Mouse (Mus musculus) gastrocnemius, postnatal 4 days (tissue): ENCODE measurements around the gene Srm. TPM values are rescaled to one million over a fixed set of nuclear protein-coding genes. Genes with fewer than 3 reads are reported as not detected.

ENCODE experiments used
- DNase-seq, 2 experiments: peaks; one replicate each; pipeline ENCODE4 v3.0.0; 2021 to 2022; ENCODE audit warnings: low spot score in 2 of 2, mixed read lengths in 2 of 2
- long read RNA-seq, 2 experiments: library from polyadenylated mRNA; stranded (forward); transcript quantifications; one replicate each; pipeline ENCODE4 v2.0.0; 2021
- total RNA-seq, 2 experiments: library from RNA; stranded (reverse); gene quantifications; 2 replicates each; pipeline ENCODE4 v1.2.3; 2021

Gene Srm
- 10 to 100 TPM; 44.0 to 47.6 TPM for total RNA-seq
- long read RNA-seq, experiment 1, transcript Srm-201 (7 exons, 1,338 nt) = major isoform, 79 of 101 reads
- long read RNA-seq, experiment 1, partial matches to known transcripts = 11 of 101 reads
- long read RNA-seq, experiment 1, other reads (novel, unspliced or antisense) = 11 of 101 reads
- long read RNA-seq, experiment 2, transcript Srm-201 (7 exons, 1,338 nt) = major isoform, 65 of 91 reads
- long read RNA-seq, experiment 2, partial matches to known transcripts = 16 of 91 reads
- long read RNA-seq, experiment 2, other reads (novel, unspliced or antisense) = 10 of 91 reads

DNA sequence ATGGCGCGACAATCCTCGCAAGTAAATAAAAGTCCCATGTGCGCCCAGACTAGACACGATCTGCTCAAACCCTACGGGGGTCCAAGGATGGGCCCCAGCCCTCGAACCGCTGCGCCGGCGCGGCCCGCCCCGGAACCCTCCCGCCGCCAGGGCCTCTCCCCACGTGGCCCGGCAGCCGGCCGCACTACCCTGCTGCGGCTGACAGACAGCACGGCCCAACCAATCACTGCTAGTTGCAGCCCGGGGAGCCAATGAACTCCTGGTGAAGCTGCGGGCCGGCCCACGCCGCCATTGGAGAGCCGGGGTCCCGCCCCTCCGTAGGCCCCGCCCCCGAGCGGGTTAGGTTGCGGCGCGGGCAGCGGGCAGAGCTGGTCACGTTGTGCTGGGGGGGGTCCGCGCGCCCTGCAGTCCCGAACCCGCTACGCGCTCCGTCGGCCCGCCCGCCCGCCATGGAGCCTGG is at the start of gene Srm:
TSS of gene Srm (plus strand) at position 333 of the 460 bp plus-strand sequence.
- DNase-seq = peak; percentile 96 to 98

DNA sequence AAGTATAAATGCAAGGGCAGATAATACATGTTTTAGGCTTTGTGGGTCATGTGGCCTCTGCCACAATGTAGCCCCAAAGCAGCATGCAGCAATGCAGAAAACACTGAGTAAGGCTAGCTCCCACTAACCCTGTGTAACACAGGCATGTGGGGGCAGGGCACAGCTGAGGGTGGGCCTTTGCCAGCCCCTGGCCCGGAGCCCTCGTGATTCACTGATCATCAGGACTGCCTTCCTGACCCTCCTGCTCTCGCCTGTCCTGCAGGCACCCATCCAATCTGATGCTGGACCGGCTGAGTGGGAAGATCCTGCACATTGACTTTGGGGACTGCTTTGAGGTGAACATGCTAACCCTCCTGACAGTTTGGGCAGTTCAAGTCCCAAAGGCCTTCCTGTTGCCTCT is 42.2 kb upstream of the Srm start:
- DNase-seq = no peak

GRCm38 (mm10) chr4:148557766-148558165 is 33.5 kb upstream of the Srm start:
- DNase-seq = no peak

- peak; percentile 81 to 90 for DNase-seq
These were observed 32.9 kb upstream of the Srm start, which contains the start of gene Exosc10 for GRCm38 (mm10) chr4:148558297-148559000. Gene Exosc10 (plus strand): TSS chr4:148558429.

DNA sequence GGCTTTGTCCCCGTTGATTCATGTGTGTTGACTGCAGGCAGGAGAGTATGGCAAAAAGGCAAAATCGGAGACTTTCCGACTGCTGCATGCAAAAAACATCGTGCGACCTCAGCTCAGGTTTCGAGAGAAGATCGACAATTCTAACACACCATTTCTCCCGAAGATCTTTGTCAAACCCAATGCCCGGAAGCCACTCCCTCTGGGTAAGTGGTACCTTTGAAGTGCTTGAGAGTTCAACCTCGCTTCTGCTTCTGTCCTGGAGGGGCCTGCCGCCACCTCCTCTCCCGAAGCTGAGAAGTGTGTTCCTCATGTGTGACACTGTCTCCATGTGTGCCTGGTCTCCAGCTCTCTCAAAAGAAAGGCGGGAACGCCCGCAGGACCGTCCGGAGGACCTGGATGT is 28.6 kb upstream of the Srm start:
- no peak for DNase-seq

DNA sequence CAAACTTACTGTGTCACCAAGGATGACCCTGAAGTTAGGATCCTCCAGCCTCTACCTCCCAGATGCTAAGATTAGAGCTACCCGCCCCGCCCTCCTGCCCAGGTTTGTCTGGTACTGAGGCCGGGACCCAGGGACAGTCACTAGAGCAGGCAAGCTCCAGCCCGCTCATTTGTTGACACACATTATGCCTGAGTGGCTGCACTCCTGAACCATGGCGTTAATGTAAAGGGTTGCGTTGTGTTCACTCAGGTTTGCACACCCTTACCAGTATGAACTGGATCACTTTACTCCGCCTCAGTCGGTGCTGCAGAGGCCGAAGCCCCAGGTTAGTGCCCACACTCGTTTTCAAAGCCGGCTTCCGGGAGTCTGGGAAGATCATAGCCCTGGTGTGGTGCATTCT is 27.7 kb upstream of the Srm start:
- no peak for DNase-seq

GRCm38 (mm10) chr4:148570138-148570537 is 21.2 kb upstream of the Srm start:
- DNase-seq = no peak

DNA sequence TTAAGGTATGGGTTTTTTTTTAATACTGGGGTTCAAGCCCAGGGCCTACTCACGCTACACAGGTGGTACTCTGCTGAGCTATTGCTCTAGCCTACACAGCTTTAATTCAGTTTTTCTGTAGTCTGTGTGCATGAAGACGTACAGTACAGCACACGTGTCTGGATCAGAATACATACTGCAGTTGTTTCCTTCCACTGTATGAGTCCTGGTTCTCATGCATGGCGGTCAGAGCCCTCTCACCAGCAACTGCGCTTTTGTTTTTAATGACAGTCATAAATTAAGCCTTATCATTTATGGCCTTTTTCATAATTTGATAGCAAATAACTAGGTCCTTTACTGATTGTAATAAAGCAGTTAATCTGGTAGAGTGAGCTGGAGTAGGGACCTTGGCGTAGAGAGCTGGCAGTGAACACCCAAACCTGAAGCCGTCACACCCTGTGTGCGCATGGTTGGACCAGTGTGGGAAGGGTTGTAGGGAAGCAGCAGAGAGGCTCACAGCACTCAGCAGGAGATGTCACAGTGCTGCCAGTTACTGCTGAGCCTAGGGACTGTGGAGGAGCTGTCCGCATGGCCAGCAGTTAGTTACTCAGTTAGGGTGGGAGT is 20.5 kb upstream of the Srm start:
- no peak for DNase-seq

- no peak for DNase-seq
These were observed 18.1 kb upstream of the Srm start for GRCm38 (mm10) chr4:148573222-148573621.

GRCm38 (mm10) chr4:148580765-148581164 is 10.5 kb upstream of the Srm start:
- DNase-seq = no peak

GRCm38 (mm10) chr4:148581422-148581821 is 9.9 kb upstream of the Srm start:
- DNase-seq = no peak

- no peak for DNase-seq
These were observed 8.0 kb upstream of the Srm start for GRCm38 (mm10) chr4:148583257-148583656.

DNA sequence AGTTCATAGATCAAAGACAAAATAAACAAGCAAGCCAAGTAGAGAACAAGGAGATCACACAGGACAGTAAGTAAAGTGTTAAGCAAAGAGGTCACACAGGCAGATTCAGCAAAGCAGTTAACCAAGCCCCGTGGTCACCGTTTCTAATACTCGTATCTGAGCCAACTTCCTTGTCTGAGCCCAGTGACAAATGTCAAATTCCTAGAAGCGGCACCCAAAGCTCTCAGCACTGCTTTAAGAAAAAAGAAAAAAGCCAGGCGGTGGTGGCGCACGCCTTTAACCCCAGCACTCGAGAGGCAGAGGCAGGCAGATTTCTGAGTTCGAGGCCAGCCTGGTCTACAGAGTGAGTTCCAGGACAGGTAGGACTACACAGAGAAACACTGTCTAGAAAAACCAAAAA is 4.7 kb upstream of the Srm start:
- DNase-seq = no peak

GRCm38 (mm10) chr4:148588793-148589192 is 2.5 kb upstream of the Srm start:
- DNase-seq = no peak

GRCm38 (mm10) chr4:148589565-148589964 is 1.7 kb upstream of the Srm start:
- no peak for DNase-seq

- no peak for DNase-seq
These were observed 707 bp upstream of the Srm start for GRCm38 (mm10) chr4:148590421-148591170.

GRCm38 (mm10) chr4:148591637-148592380 is 506 bp downstream of the Srm start:
- no peak for DNase-seq

DNA sequence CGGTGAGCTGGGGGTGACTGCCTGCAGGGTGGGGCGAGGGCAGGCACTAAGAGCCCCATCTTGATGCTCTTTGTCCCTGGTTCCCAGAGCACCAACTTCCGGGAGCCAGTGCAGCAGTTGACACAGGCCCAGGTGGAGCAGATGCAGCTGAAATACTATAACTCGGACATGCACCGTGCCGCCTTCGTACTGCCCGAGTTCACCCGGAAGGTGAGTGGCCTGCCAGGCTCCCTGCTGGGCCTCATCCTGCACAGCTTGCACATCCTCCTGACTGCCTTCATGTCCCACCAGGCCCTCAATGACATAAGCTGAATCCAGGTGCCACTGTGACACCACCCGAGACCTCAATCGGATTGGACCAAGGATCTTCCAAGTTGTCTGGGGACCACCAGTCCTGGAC is 2.7 kb downstream of the Srm start:
- no peak for DNase-seq

- DNase-seq = no peak
These were observed 4.6 kb downstream of the Srm start for GRCm38 (mm10) chr4:148595916-148596315.

GRCm38 (mm10) chr4:148596731-148597130 is 5.4 kb downstream of the Srm start:
- DNase-seq = no peak

- DNase-seq = no peak
These were observed 7.5 kb downstream of the Srm start for GRCm38 (mm10) chr4:148598826-148599225.
